Mouse (Mus musculus): ENCODE data around the gene Dnajc1.

GRCm38 (mm10) chr2:18249224-18249623 is 143.4 kb downstream of the Dnajc1 start:
- TF ChIP-seq CTCF (IDR thresholded peaks at IDR 0.05; ENCODE audit: low read depth) (no peak), EP300 (IDR thresholded peaks at IDR 0.05; ENCODE audit: low read depth) (no peak)
